Mouse (Mus musculus): ENCODE results near the gene Slc37a3. TPM values are rescaled to one million over a fixed set of nuclear protein-coding genes. Genes with fewer than 3 reads are reported as not detected.

Gene Slc37a3
- total RNA-seq, 1 experiment: 45.2 TPM

DNA sequence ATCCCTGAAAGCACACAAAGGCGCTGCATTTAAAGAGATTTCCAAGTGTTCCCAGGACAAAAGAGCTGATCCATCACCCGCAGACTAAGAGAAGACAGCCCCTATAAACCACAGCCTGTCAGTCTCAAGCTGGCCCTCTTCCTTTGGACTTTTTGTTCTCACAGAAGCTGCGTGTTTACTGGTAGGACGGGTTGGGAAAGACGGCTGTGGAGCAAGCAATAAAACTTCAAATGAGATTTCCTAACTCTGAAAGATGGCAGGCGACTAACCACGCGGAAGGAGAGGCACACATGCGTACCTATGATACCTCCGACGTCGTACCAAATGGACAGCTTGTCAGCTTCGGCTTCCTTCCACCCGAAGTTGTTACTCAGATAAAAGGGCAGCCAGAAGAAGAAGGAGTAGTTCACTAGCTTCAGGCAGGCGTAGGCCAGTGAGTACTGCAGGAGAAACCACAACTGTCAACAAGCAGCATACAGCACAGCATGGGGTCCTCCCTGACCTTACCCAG is 30.4 kb downstream of the Slc37a3 start:
- Histone ChIP-seq H3K9ac (ENCODE audit: insufficient read depth, low read depth, low read length, poor library complexity, severe bottlenecking) (peak overlapping the region; percentile 10; the same call in 1 of the 2 replicates), H3K36me3 (ENCODE audit: control insufficient read depth, insufficient read depth, low read length, poor library complexity, severe bottlenecking) (peaks cover 45% of the 10 kb centered on the region), H3K27ac (ENCODE audit: insufficient read depth, low read depth, low read length, poor library complexity, severe bottlenecking) (peak overlapping the region; percentile 34; the same call in 1 of the 2 replicates), H3K4me3 (ENCODE audit: insufficient read depth in 1 of 2, low read depth in 1 of 2, low read length in 2 of 2, poor library complexity in 1 of 2, severe bottlenecking in 1 of 2) (no peak overlapping the region), H3K9me3 (ENCODE audit: control insufficient read depth, insufficient read depth, low read depth, low read length) (no peaks in the 10 kb centered on the region), H3K4me1 (ENCODE audit: control insufficient read depth in 2 of 2, insufficient read depth in 2 of 2, low read length in 2 of 2, poor library complexity in 1 of 2) (peaks cover 17 to 19% of the 10 kb centered on the region in 2 experiments)
- DNase-seq (ENCODE audit: low read depth, low spot score): no peak
- TF ChIP-seq ZC3H11A (IDR thresholded peaks at IDR 0.05; ENCODE audit: borderline replicate concordance, low read depth, low read length): no peak
- no peak for TF ChIP-seq ZNF384 (IDR thresholded peaks at IDR 0.05; ENCODE audit: low read depth, low read length)
- TF ChIP-seq MAFK (IDR thresholded peaks at IDR 0.05; ENCODE audit: insufficient read depth, low read depth, low read length): no peak
- no peak for TF ChIP-seq HCFC1 (IDR thresholded peaks at IDR 0.05; ENCODE audit: borderline replicate concordance, insufficient read depth, low read length)
- TF ChIP-seq CHD2 (IDR thresholded peaks at IDR 0.05; ENCODE audit: low read depth, low read length): no peak
- in situ Hi-C loops (cut with MboI; ENCODE audit: low sequenced_read_pairs in 2 of 2, unreplicated experiment in 2 of 2): no loop called here

DNA sequence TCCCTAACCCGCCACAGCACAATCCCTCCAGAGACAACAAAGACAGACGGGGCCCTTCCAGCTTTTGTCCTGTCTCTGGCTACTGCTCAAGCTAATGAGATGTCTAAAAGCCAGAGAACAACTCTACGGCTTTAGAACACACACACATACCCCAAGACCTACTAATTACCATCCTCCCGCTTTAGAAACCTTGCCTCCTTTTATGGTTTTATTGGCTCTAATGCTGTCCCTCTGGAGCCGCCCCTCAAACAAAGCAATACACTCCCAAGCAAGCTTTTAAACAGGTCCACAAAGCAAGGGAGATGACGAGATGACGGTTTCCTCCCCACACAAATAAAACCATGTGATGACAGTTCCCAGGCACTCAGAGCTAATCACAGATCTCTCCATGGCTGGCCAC is 32.0 kb downstream of the Slc37a3 start:
- TF ChIP-seq HCFC1 (IDR thresholded peaks at IDR 0.05; ENCODE audit: borderline replicate concordance, insufficient read depth, low read length) (no peak), CHD2 (IDR thresholded peaks at IDR 0.05; ENCODE audit: low read depth, low read length) (no peak), ZC3H11A (IDR thresholded peaks at IDR 0.05; ENCODE audit: borderline replicate concordance, low read depth, low read length) (no peak), MAFK (IDR thresholded peaks at IDR 0.05; ENCODE audit: insufficient read depth, low read depth, low read length) (no peak), ZNF384 (IDR thresholded peaks at IDR 0.05; ENCODE audit: low read depth, low read length) (no peak)
- Histone ChIP-seq H3K4me3 (ENCODE audit: insufficient read depth in 1 of 2, low read depth in 1 of 2, low read length in 2 of 2, poor library complexity in 1 of 2, severe bottlenecking in 1 of 2) (no peak overlapping the region), H3K9ac (ENCODE audit: insufficient read depth, low read depth, low read length, poor library complexity, severe bottlenecking) (no peak overlapping the region), H3K36me3 (ENCODE audit: control insufficient read depth, insufficient read depth, low read length, poor library complexity, severe bottlenecking) (peaks cover 43% of the 10 kb centered on the region), H3K4me1 (ENCODE audit: control insufficient read depth in 2 of 2, insufficient read depth in 2 of 2, low read length in 2 of 2, poor library complexity in 1 of 2) (peaks cover 17 to 19% of the 10 kb centered on the region in 2 experiments), H3K27ac (ENCODE audit: insufficient read depth, low read depth, low read length, poor library complexity, severe bottlenecking) (no peak overlapping the region), H3K9me3 (ENCODE audit: control insufficient read depth, insufficient read depth, low read depth, low read length) (no peaks in the 10 kb centered on the region)
- in situ Hi-C loops (cut with MboI; ENCODE audit: low sequenced_read_pairs in 2 of 2, unreplicated experiment in 2 of 2): no loop called here
- no peak for DNase-seq (ENCODE audit: low read depth, low spot score)

DNA sequence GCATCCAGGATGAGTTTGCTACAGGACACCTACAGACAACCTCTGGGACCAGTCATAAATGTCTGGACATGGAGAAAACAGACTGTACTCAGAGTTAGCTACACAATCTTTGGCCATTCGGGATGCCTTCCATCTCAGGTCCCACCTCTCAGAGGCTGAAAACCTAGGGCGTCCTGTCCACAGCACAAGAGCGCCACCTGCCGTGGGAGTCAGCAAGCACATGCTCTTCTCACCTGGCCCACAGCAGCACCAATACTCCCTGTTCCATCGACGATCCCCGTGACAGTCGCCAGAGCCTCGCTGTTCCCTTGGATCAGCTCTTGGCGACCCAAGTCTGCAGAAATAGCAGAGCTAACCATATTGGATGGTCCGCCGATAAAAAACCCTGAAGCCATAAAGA is 33.5 kb downstream of the Slc37a3 start:
- H3K4me1 ChIP-seq (ENCODE audit: control insufficient read depth in 2 of 2, insufficient read depth in 2 of 2, low read length in 2 of 2, poor library complexity in 1 of 2): peaks cover 15 to 17% of the 10 kb centered on the region in 2 experiments
- H3K9me3 ChIP-seq (ENCODE audit: control insufficient read depth, insufficient read depth, low read depth, low read length): no peaks in the 10 kb centered on the region
- in situ Hi-C loops (cut with MboI; ENCODE audit: low sequenced_read_pairs in 2 of 2, unreplicated experiment in 2 of 2): no loop called here
- no peak for TF ChIP-seq ZNF384 (IDR thresholded peaks at IDR 0.05; ENCODE audit: low read depth, low read length)
- TF ChIP-seq ZC3H11A (IDR thresholded peaks at IDR 0.05; ENCODE audit: borderline replicate concordance, low read depth, low read length): peak; percentile 75
- no peak overlapping the region for H3K4me3 ChIP-seq (ENCODE audit: insufficient read depth in 1 of 2, low read depth in 1 of 2, low read length in 2 of 2, poor library complexity in 1 of 2, severe bottlenecking in 1 of 2)
- H3K9ac ChIP-seq (ENCODE audit: insufficient read depth, low read depth, low read length, poor library complexity, severe bottlenecking): no peak overlapping the region
- peak; percentile 80 for DNase-seq (ENCODE audit: low read depth, low spot score)
- peaks cover 38% of the 10 kb centered on the region for H3K36me3 ChIP-seq (ENCODE audit: control insufficient read depth, insufficient read depth, low read length, poor library complexity, severe bottlenecking)
- no peak overlapping the region for H3K27ac ChIP-seq (ENCODE audit: insufficient read depth, low read depth, low read length, poor library complexity, severe bottlenecking)

DNA sequence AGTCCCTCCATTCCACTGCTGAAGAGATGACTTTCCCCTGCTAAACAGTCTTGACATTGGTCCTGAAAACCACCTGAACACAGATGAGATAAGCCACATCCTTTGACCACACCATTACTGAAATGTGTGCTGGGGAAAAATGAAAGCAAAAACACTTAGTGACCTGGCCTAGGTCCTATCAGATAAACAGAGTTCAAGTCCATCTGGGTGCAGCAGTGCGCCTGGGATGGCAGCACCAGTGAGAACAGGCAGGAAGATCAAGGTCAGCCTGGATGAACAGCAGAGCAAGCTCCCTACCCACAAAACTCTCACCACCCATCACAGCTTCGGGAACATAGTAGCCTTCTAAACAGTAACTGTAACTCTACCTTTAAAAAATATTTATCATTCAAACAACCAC is 35.7 kb downstream of the Slc37a3 start:
- Histone ChIP-seq H3K9ac (ENCODE audit: insufficient read depth, low read depth, low read length, poor library complexity, severe bottlenecking) (no peak overlapping the region), H3K4me3 (ENCODE audit: insufficient read depth in 1 of 2, low read depth in 1 of 2, low read length in 2 of 2, poor library complexity in 1 of 2, severe bottlenecking in 1 of 2) (no peak overlapping the region), H3K9me3 (ENCODE audit: control insufficient read depth, insufficient read depth, low read depth, low read length) (no peaks in the 10 kb centered on the region), H3K27ac (ENCODE audit: insufficient read depth, low read depth, low read length, poor library complexity, severe bottlenecking) (no peak overlapping the region), H3K36me3 (ENCODE audit: control insufficient read depth, insufficient read depth, low read length, poor library complexity, severe bottlenecking) (peaks cover 43% of the 10 kb centered on the region), H3K4me1 (ENCODE audit: control insufficient read depth in 2 of 2, insufficient read depth in 2 of 2, low read length in 2 of 2, poor library complexity in 1 of 2) (peaks cover 2% of the 10 kb centered on the region in 2 experiments; a peak in 3 of 4 replicates)
- in situ Hi-C loops (cut with MboI; ENCODE audit: low sequenced_read_pairs in 2 of 2, unreplicated experiment in 2 of 2): no loop called here
- no peak for TF ChIP-seq ZC3H11A (IDR thresholded peaks at IDR 0.05; ENCODE audit: borderline replicate concordance, low read depth, low read length)
- no peak for TF ChIP-seq MAFK (IDR thresholded peaks at IDR 0.05; ENCODE audit: insufficient read depth, low read depth, low read length)
- no peak for TF ChIP-seq ZNF384 (IDR thresholded peaks at IDR 0.05; ENCODE audit: low read depth, low read length)
- no peak for TF ChIP-seq HCFC1 (IDR thresholded peaks at IDR 0.05; ENCODE audit: borderline replicate concordance, insufficient read depth, low read length)
- DNase-seq (ENCODE audit: low read depth, low spot score): no peak

DNA sequence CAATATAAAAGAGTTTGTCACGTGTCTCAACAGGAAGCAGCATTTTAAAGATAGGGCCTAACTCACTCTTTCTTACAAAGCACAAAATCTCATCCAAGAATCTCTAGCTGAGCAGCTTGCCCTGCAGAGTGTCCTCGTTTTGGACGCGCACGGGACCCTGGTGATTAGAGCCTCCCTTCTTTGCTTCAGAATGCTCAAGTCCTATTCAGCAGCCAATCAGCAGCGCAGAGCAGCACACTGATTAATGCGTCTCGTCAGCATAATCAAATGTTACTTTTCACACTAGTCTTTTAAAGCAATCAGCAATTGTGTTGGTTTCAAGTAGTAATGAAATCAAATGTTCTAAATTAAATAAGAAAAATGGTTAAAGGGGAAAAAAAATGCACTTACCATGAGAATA is 39.1 kb downstream of the Slc37a3 start:
- H3K36me3 ChIP-seq (ENCODE audit: control insufficient read depth, insufficient read depth, low read length, poor library complexity, severe bottlenecking): peaks cover 42% of the 10 kb centered on the region
- in situ Hi-C loops (cut with MboI; ENCODE audit: low sequenced_read_pairs in 2 of 2, unreplicated experiment in 2 of 2): no loop called here
- no peak overlapping the region for H3K27ac ChIP-seq (ENCODE audit: insufficient read depth, low read depth, low read length, poor library complexity, severe bottlenecking)
- no peaks in the 10 kb centered on the region for H3K9me3 ChIP-seq (ENCODE audit: control insufficient read depth, insufficient read depth, low read depth, low read length)
- TF ChIP-seq HCFC1 (IDR thresholded peaks at IDR 0.05; ENCODE audit: borderline replicate concordance, insufficient read depth, low read length): no peak
- DNase-seq (ENCODE audit: low read depth, low spot score): no peak
- no peak overlapping the region for H3K4me3 ChIP-seq (ENCODE audit: insufficient read depth in 1 of 2, low read depth in 1 of 2, low read length in 2 of 2, poor library complexity in 1 of 2, severe bottlenecking in 1 of 2)
- H3K9ac ChIP-seq (ENCODE audit: insufficient read depth, low read depth, low read length, poor library complexity, severe bottlenecking): no peak overlapping the region
- no peaks in the 10 kb centered on the region for H3K4me1 ChIP-seq (ENCODE audit: control insufficient read depth in 2 of 2, insufficient read depth in 2 of 2, low read length in 2 of 2, poor library complexity in 1 of 2)
